Mouse (Mus musculus): ENCODE data around the gene Itpr2. TPM values are rescaled to one million over a fixed set of nuclear protein-coding genes. Genes with fewer than 3 reads are reported as not detected.

The Itpr2 gene
- polyA plus RNA-seq, 1 experiment = 25.5 TPM

GRCm38 (mm10) chr6:146205136-146205535 lies 296.9 kb downstream of the Itpr2 start:
- no peaks in the 10 kb centered on the region for H3K4me1 ChIP-seq (ENCODE audit: control insufficient read depth, insufficient read depth, low read length)
- no peak overlapping the region for H3K4me3 ChIP-seq (replicated peaks; ENCODE audit: extremely low read depth, low read depth, low read length)
- 60% methylated on average over 2 of the region's 2 CpGs for WGBS
- TF ChIP-seq POLR2A (IDR thresholded peaks at IDR 0.05; ENCODE audit: borderline replicate concordance, extremely low read depth, low read depth, low read length) (no peak), CTCF (IDR thresholded peaks at IDR 0.05; ENCODE audit: insufficient read depth, low read length) (no peak)
- no peak for DNase-seq

- TF ChIP-seq POLR2A (IDR thresholded peaks at IDR 0.05; ENCODE audit: borderline replicate concordance, extremely low read depth, low read depth, low read length) (no peak), CTCF (IDR thresholded peaks at IDR 0.05; ENCODE audit: insufficient read depth, low read length) (no peak)
- H3K4me1 ChIP-seq (ENCODE audit: control insufficient read depth, insufficient read depth, low read length) = no peaks in the 10 kb centered on the region
- WGBS = 72% methylated on average over 4 of the region's 4 CpGs
- DNase-seq = no peak
- H3K4me3 ChIP-seq (replicated peaks; ENCODE audit: extremely low read depth, low read depth, low read length) = no peak overlapping the region
Observed at GRCm38 (mm10) chr6:146204470-146204869, 297.6 kb downstream of the Itpr2 start.

- 96% methylated on average over 7 of the region's 7 CpGs for WGBS
Observed at GRCm38 (mm10) chr6:146197868-146198379, 304.1 kb downstream of the Itpr2 start.

GRCm38 (mm10) chr6:146196701-146197100 lies 305.3 kb downstream of the Itpr2 start:
- WGBS = 53% methylated on average over 1 of the region's 1 CpGs
- TF ChIP-seq CTCF (IDR thresholded peaks at IDR 0.05; ENCODE audit: insufficient read depth, low read length) (no peak), POLR2A (IDR thresholded peaks at IDR 0.05; ENCODE audit: borderline replicate concordance, extremely low read depth, low read depth, low read length) (no peak)

More at GRCm38 (mm10) chr6:146197868-146198379, 304.1 kb downstream of the Itpr2 start:
- TF ChIP-seq CTCF (IDR thresholded peaks at IDR 0.05; ENCODE audit: insufficient read depth, low read length) (no peak), POLR2A (IDR thresholded peaks at IDR 0.05; ENCODE audit: borderline replicate concordance, extremely low read depth, low read depth, low read length) (no peak)
- Histone ChIP-seq H3K4me1 (ENCODE audit: control insufficient read depth, insufficient read depth, low read length) (no peaks in the 10 kb centered on the region), H3K4me3 (replicated peaks; ENCODE audit: extremely low read depth, low read depth, low read length) (no peak overlapping the region)
- DNase-seq = no peak

GRCm38 (mm10) chr6:146195854-146196457 lies 306.1 kb downstream of the Itpr2 start:
- no peak for DNase-seq
- WGBS = 78% methylated on average over 7 of the region's 7 CpGs
- Histone ChIP-seq H3K4me1 (ENCODE audit: control insufficient read depth, insufficient read depth, low read length) (no peaks in the 10 kb centered on the region), H3K4me3 (replicated peaks; ENCODE audit: extremely low read depth, low read depth, low read length) (no peak overlapping the region)
- TF ChIP-seq CTCF (IDR thresholded peaks at IDR 0.05; ENCODE audit: insufficient read depth, low read length) (no peak), POLR2A (IDR thresholded peaks at IDR 0.05; ENCODE audit: borderline replicate concordance, extremely low read depth, low read depth, low read length) (no peak)

More at GRCm38 (mm10) chr6:146196701-146197100, 305.3 kb downstream of the Itpr2 start:
- Histone ChIP-seq H3K4me3 (replicated peaks; ENCODE audit: extremely low read depth, low read depth, low read length) (no peak overlapping the region), H3K4me1 (ENCODE audit: control insufficient read depth, insufficient read depth, low read length) (no peaks in the 10 kb centered on the region)
- no peak for DNase-seq

- WGBS = 70% methylated on average over 5 of the region's 5 CpGs
- Histone ChIP-seq H3K4me1 (ENCODE audit: control insufficient read depth, insufficient read depth, low read length) (no peaks in the 10 kb centered on the region), H3K4me3 (replicated peaks; ENCODE audit: extremely low read depth, low read depth, low read length) (no peak overlapping the region)
- DNase-seq = no peak
- no peak for TF ChIP-seq CTCF (IDR thresholded peaks at IDR 0.05; ENCODE audit: insufficient read depth, low read length)
- TF ChIP-seq POLR2A (IDR thresholded peaks at IDR 0.05; ENCODE audit: borderline replicate concordance, extremely low read depth, low read depth, low read length) = no peak
Observed at GRCm38 (mm10) chr6:146191931-146192330, 310.1 kb downstream of the Itpr2 start.

GRCm38 (mm10) chr6:146190006-146190405 lies 312.0 kb downstream of the Itpr2 start:
- Histone ChIP-seq H3K4me1 (ENCODE audit: control insufficient read depth, insufficient read depth, low read length) (no peaks in the 10 kb centered on the region), H3K4me3 (replicated peaks; ENCODE audit: extremely low read depth, low read depth, low read length) (no peak overlapping the region)
- no peak for DNase-seq
- TF ChIP-seq POLR2A (IDR thresholded peaks at IDR 0.05; ENCODE audit: borderline replicate concordance, extremely low read depth, low read depth, low read length) = no peak
- 68% methylated on average over 8 of the region's 8 CpGs for WGBS

GRCm38 (mm10) chr6:146185532-146185931 lies 316.5 kb downstream of the Itpr2 start:
- no peak for DNase-seq
- Histone ChIP-seq H3K4me3 (replicated peaks; ENCODE audit: extremely low read depth, low read depth, low read length) (no peak overlapping the region), H3K4me1 (ENCODE audit: control insufficient read depth, insufficient read depth, low read length) (no peaks in the 10 kb centered on the region)
- no peak for TF ChIP-seq POLR2A (IDR thresholded peaks at IDR 0.05; ENCODE audit: borderline replicate concordance, extremely low read depth, low read depth, low read length)
- no peak for TF ChIP-seq CTCF (IDR thresholded peaks at IDR 0.05; ENCODE audit: insufficient read depth, low read length)
- WGBS = 90% methylated on average over 2 of the region's 2 CpGs

- Histone ChIP-seq H3K4me1 (ENCODE audit: control insufficient read depth, insufficient read depth, low read length) (no peaks in the 10 kb centered on the region), H3K4me3 (replicated peaks; ENCODE audit: extremely low read depth, low read depth, low read length) (no peak overlapping the region)
- no peak for TF ChIP-seq POLR2A (IDR thresholded peaks at IDR 0.05; ENCODE audit: borderline replicate concordance, extremely low read depth, low read depth, low read length)
- TF ChIP-seq CTCF (IDR thresholded peaks at IDR 0.05; ENCODE audit: insufficient read depth, low read length) = no peak
- no peak for DNase-seq
- 84% methylated on average over 9 of the region's 9 CpGs for WGBS
Observed at GRCm38 (mm10) chr6:146184771-146185170, 317.3 kb downstream of the Itpr2 start.

GRCm38 (mm10) chr6:146174644-146175250 lies 327.3 kb downstream of the Itpr2 start:
- no peaks in the 10 kb centered on the region; the same call in 1 of the 2 replicates for H3K4me1 ChIP-seq (ENCODE audit: control insufficient read depth, insufficient read depth, low read length)
- 53% methylated on average over 4 of the region's 4 CpGs for WGBS
- DNase-seq = no peak
- TF ChIP-seq CTCF (IDR thresholded peaks at IDR 0.05; ENCODE audit: insufficient read depth, low read length) (no peak), POLR2A (IDR thresholded peaks at IDR 0.05; ENCODE audit: borderline replicate concordance, extremely low read depth, low read depth, low read length) (no peak)
- H3K4me3 ChIP-seq (replicated peaks; ENCODE audit: extremely low read depth, low read depth, low read length) = no peak overlapping the region
